Mouse (Mus musculus): ENCODE measurements at regions not wholly inside any gene's neighbourhood (a gene's known extent, or its start where the extent isn't known, plus 50 kb on each side); places are given as distances from the start of the nearest gene placed in this dataset.

DNA sequence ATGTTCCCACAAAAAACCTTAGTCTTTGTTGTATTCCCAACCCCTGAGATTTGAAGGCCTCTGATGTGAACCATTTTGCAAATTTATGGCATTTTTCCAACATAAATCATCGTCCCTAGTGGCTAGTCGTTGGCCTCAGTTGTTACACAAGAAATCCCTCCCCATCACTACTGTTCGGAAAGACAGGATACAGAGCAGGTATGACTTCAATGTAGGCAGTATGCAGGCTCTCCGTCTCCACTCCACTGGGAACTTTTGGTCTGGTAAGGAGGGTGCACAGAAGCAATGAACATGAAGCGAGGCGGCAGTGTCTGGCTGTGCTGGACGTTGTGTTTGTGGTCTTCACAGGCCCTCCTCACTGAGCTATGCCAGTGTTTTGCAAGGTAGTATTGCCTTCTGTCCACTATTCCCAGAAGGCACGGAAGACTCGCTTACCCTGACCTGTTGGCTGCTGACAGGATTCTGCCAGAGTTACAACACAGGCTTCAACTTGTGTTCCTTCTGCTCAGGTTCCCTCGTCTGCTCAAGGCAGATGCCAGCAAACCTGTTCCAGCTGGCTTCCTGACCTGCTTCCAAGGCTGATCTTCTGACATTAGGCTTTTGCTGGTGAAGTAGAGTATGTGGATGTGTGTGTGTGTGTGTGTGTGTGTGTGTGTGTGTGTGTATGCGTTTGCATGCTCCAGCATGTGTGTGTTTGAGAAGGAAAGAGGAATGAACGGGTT is 80.0 kb upstream of the Pik3r1 start:
- Histone ChIP-seq H3K27ac (ENCODE audit: low read depth, low read length) (no peak overlapping the region), H3K4me1 (ENCODE audit: insufficient read depth) (no peaks in the 10 kb centered on the region; the same call in 1 of the 2 replicates), H3K27me3 (ENCODE audit: insufficient read depth, low read length) (no peaks in the 10 kb centered on the region), H3K4me2 (ENCODE audit: low read depth) (no peak overlapping the region), H3K9me3 (ENCODE audit: low read length) (no peaks in the 10 kb centered on the region), H3K4me3 (ENCODE audit: low read depth, low read length) (no peak overlapping the region), H3K9ac (no peak overlapping the region), H3K36me3 (ENCODE audit: insufficient read depth) (no peaks in the 10 kb centered on the region)
- ATAC-seq, result no peak
- no peak for TF ChIP-seq CTCF (IDR thresholded peaks at IDR 0.05; ENCODE audit: low read depth)
- WGBS, result 70% methylated on average over 12 of the region's 12 CpGs
- DNase-seq, result no peak

DNA sequence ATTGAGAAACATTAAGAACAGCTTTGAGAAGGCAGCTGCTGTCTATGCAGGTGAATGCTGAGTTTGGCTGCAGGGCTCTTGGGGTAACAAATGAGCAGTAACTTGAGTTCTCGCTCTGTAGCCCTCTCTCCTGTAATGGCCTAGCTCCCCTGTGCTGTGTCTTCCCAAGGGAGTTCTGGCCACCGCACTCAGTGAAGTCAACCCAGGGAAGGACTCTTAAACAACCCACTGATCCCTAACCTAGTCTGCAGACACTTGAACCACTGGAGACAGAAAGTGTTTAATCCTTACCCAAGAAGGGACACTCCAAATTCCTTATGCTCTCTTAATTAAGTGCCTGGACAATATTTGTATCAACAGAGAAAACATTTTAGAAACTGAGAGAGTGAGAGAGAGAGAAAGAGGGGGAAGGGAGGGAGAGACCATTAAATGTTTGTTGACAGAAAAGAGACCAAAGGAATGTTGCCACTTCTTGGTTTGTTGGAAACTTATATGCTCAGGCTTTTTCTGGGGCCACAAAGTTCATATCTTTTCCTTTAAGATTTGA is 80.7 kb upstream of the Pik3r1 start:
- no peak for TF ChIP-seq CTCF (IDR thresholded peaks at IDR 0.05; ENCODE audit: low read depth)
- H3K4me3 ChIP-seq (ENCODE audit: low read depth, low read length), result no peak overlapping the region
- ATAC-seq, result no peak
- H3K36me3 ChIP-seq (ENCODE audit: insufficient read depth), result no peaks in the 10 kb centered on the region
- no peaks in the 10 kb centered on the region for H3K9me3 ChIP-seq (ENCODE audit: low read length)
- H3K27ac ChIP-seq (ENCODE audit: low read depth, low read length), result no peak overlapping the region
- no peak for DNase-seq
- 82% methylated on average over 2 of the region's 2 CpGs for WGBS
- H3K4me1 ChIP-seq (ENCODE audit: insufficient read depth), result no peaks in the 10 kb centered on the region; the same call in 1 of the 2 replicates
- no peak overlapping the region for H3K9ac ChIP-seq
- no peak overlapping the region for H3K4me2 ChIP-seq (ENCODE audit: low read depth)
- H3K27me3 ChIP-seq (ENCODE audit: insufficient read depth, low read length), result no peaks in the 10 kb centered on the region

DNA sequence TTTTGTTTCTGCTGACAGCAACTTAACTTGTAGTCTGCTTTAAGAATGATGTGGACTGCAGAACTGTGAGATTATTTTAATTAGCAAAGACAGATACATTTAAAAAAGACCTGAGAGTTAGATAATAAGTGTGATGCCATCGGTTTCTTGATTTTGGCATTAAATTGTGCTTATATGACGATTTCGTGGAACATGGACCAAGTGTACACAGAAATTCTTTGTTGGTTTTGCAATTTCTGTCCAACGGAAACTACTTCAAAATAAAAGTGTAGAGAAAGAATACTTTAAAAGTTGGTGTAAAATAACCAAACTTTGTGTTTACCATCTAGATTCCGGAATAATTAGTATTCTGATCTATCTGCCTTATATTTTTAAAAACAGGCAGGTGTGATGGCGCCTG is 81.4 kb upstream of the Pik3r1 start:
- Histone ChIP-seq H3K36me3 (ENCODE audit: insufficient read depth) (no peaks in the 10 kb centered on the region), H3K4me2 (ENCODE audit: low read depth) (no peak overlapping the region), H3K27me3 (ENCODE audit: insufficient read depth, low read length) (no peaks in the 10 kb centered on the region), H3K9ac (no peak overlapping the region), H3K9me3 (ENCODE audit: low read length) (no peaks in the 10 kb centered on the region), H3K4me1 (ENCODE audit: insufficient read depth) (no peaks in the 10 kb centered on the region; the same call in 1 of the 2 replicates), H3K27ac (ENCODE audit: low read depth, low read length) (no peak overlapping the region), H3K4me3 (ENCODE audit: low read depth, low read length) (no peak overlapping the region)
- no peak for ATAC-seq
- no peak for DNase-seq
- WGBS, result 92% methylated on average over 6 of the region's 6 CpGs
- no peak for TF ChIP-seq CTCF (IDR thresholded peaks at IDR 0.05; ENCODE audit: low read depth)

DNA sequence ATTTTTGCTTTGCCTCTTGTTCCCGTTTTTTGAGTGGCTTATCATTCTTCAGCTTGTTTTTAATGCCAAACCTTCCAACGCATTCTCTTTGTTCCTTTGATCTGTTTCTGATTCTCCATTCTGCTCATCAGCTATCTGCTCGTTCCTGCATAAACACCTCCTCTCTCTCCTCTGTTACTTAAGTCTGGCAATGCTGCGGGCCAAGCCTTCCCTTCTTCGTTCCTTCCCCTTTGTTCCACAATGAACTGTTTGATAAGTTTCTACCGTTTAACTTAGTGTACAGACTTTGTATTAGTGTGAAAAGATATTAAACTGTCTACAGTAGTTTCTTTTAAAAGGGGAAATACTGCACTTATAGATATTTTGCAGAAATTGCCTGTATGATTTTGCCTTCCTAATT is 83.3 kb upstream of the Pik3r1 start:
- TF ChIP-seq CTCF (IDR thresholded peaks at IDR 0.05; ENCODE audit: low read depth), result no peak
- 55% methylated on average over 6 of the region's 6 CpGs for WGBS
- no peaks in the 10 kb centered on the region for H3K27me3 ChIP-seq (ENCODE audit: insufficient read depth, low read length)
- no peak for DNase-seq
- H3K4me2 ChIP-seq (ENCODE audit: low read depth), result no peak overlapping the region
- H3K27ac ChIP-seq (ENCODE audit: low read depth, low read length), result no peak overlapping the region
- no peak overlapping the region for H3K9ac ChIP-seq
- no peaks in the 10 kb centered on the region for H3K36me3 ChIP-seq (ENCODE audit: insufficient read depth)
- no peaks in the 10 kb centered on the region for H3K9me3 ChIP-seq (ENCODE audit: low read length)
- H3K4me1 ChIP-seq (ENCODE audit: insufficient read depth), result no peaks in the 10 kb centered on the region; the same call in 1 of the 2 replicates
- ATAC-seq, result no peak
- H3K4me3 ChIP-seq (ENCODE audit: low read depth, low read length), result no peak overlapping the region

DNA sequence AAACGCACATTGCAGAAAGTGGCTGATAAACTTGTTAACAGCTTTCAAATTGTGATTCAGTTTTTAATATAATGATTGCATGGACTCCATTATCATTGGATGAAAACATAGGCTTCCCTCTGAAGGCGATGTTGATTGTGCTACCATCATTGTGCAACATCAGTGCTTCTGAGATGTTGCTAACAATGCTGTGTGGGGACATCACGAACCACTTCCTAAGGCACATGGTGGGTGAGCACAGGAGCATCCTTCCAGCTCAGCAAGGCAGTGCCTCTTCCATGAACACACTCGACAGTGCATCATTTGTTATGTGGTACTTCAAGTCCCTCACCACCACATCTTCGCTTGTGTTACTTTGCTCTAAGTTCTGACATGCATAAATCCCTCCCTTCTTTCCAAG is 84.9 kb upstream of the Pik3r1 start:
- H3K27ac ChIP-seq (ENCODE audit: low read depth, low read length), result no peak overlapping the region
- no peak overlapping the region for H3K9ac ChIP-seq
- DNase-seq, result no peak
- TF ChIP-seq CTCF (IDR thresholded peaks at IDR 0.05; ENCODE audit: low read depth), result no peak
- no peaks in the 10 kb centered on the region for H3K27me3 ChIP-seq (ENCODE audit: insufficient read depth, low read length)
- H3K9me3 ChIP-seq (ENCODE audit: low read length), result no peaks in the 10 kb centered on the region
- no peak overlapping the region for H3K4me3 ChIP-seq (ENCODE audit: low read depth, low read length)
- no peaks in the 10 kb centered on the region for H3K36me3 ChIP-seq (ENCODE audit: insufficient read depth)
- H3K4me1 ChIP-seq (ENCODE audit: insufficient read depth), result no peaks in the 10 kb centered on the region; the same call in 1 of the 2 replicates
- H3K4me2 ChIP-seq (ENCODE audit: low read depth), result no peak overlapping the region
- no peak for ATAC-seq
- 91% methylated on average over 5 of the region's 5 CpGs for WGBS

DNA sequence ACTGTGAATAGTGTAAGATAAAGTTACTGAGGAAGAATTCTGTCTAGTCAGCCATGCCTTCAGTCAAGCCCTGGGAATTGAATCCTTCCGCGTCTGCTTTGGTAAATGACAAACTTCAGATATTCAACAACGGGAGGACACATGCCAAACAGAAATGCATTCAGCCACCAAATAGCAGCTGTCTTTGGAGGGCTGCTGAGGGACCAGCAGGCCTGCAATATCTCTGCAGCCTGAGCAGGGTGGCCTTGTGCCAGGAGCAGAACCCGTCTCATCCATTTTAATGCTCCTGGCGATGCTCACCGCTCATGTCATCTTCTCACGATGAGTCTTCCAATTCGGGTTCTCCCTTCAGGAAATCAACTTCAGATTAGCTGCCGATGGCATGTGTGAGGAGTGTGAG is 87.1 kb upstream of the Pik3r1 start:
- no peaks in the 10 kb centered on the region for H3K9me3 ChIP-seq (ENCODE audit: low read length)
- 44% methylated on average over 9 of the region's 9 CpGs for WGBS
- no peak overlapping the region for H3K27ac ChIP-seq (ENCODE audit: low read depth, low read length)
- no peaks in the 10 kb centered on the region for H3K4me1 ChIP-seq (ENCODE audit: insufficient read depth)
- no peak overlapping the region for H3K9ac ChIP-seq
- TF ChIP-seq CTCF (IDR thresholded peaks at IDR 0.05; ENCODE audit: low read depth), result no peak
- H3K36me3 ChIP-seq (ENCODE audit: insufficient read depth), result no peaks in the 10 kb centered on the region
- H3K4me3 ChIP-seq (ENCODE audit: low read depth, low read length), result no peak overlapping the region
- no peak overlapping the region for H3K4me2 ChIP-seq (ENCODE audit: low read depth)
- no peaks in the 10 kb centered on the region for H3K27me3 ChIP-seq (ENCODE audit: insufficient read depth, low read length)
- ATAC-seq (peak; percentile 90), DNase-seq (peak; percentile 86)

DNA sequence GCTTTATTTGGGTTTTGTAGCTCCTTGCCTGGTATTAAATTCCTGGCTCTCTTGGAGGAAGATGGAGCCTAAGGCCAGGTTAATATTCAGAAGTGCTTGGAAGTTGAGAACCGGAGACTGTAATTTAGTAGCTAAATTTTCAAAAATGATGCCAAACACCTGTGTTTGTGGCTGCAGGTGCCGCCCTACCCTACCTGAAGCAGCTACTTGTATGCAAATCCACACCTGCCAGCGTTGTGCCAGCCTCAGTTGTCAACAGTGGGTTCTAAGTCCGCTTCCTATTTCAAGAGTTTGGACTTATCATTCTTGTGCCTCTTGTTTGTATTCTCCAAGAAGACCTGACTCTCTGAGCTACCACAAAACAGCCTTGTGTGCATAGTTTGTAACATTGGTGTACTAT is 92.7 kb upstream of the Pik3r1 start:
- 84% methylated on average over 4 of the region's 4 CpGs for WGBS

More for the DNA sequence above, 92.7 kb upstream of the Pik3r1 start:
- ATAC-seq, result no peak
- H3K4me1 ChIP-seq (ENCODE audit: insufficient read depth), result no peaks in the 10 kb centered on the region
- H3K4me2 ChIP-seq (ENCODE audit: low read depth), result no peak overlapping the region
- no peak overlapping the region for H3K4me3 ChIP-seq (ENCODE audit: low read depth, low read length)
- no peaks in the 10 kb centered on the region for H3K27me3 ChIP-seq (ENCODE audit: insufficient read depth, low read length)
- H3K9me3 ChIP-seq (ENCODE audit: low read length), result no peaks in the 10 kb centered on the region
- H3K9ac ChIP-seq, result no peak overlapping the region
- no peak overlapping the region for H3K27ac ChIP-seq (ENCODE audit: low read depth, low read length)
- DNase-seq, result no peak
- H3K36me3 ChIP-seq (ENCODE audit: insufficient read depth), result no peaks in the 10 kb centered on the region
- TF ChIP-seq CTCF (IDR thresholded peaks at IDR 0.05; ENCODE audit: low read depth), result no peak

Measured in forebrain, postnatal 0 days (tissue).